Mouse (Mus musculus): Measurements from ENCODE around the gene Ephb4.

The Ephb4 gene

GRCm38 (mm10) chr5:137349384-137350204, at the start of gene Ephb4:
Ephb4 (plus strand) TSS chr5:137350109.
- peak; percentile 99 for DNase-seq

GRCm38 (mm10) chr5:137301253-137301652, 48.7 kb upstream of the Ephb4 start:
- peak; percentile 37 to 72 for DNase-seq

- no peak for DNase-seq
Measured at GRCm38 (mm10) chr5:137303609-137304008, 46.3 kb upstream of the Ephb4 start.

- DNase-seq = no peak
Measured at GRCm38 (mm10) chr5:137304165-137304564, 45.7 kb upstream of the Ephb4 start.

GRCm38 (mm10) chr5:137304816-137305215, 45.1 kb upstream of the Ephb4 start:
- DNase-seq = no peak

GRCm38 (mm10) chr5:137305822-137306221, 44.1 kb upstream of the Ephb4 start:
- no peak for DNase-seq

- no peak for DNase-seq
Measured at GRCm38 (mm10) chr5:137306439-137307005, 43.4 kb upstream of the Ephb4 start.

GRCm38 (mm10) chr5:137307071-137307912, 42.6 kb upstream of the Ephb4 start, which contains the start of gene Srrt:
Srrt (minus strand) TSS chr5:137307674.
- DNase-seq = peak; percentile 93 to 96

- no peak for DNase-seq
Measured at GRCm38 (mm10) chr5:137308356-137308755, 41.6 kb upstream of the Ephb4 start.

- DNase-seq = no peak
Measured at GRCm38 (mm10) chr5:137313466-137314192, 36.3 kb upstream of the Ephb4 start.

- peak; percentile 89 to 94 for DNase-seq
Measured at GRCm38 (mm10) chr5:137314193-137315083, 35.5 kb upstream of the Ephb4 start, which contains the start of gene Trip6. Trip6 (minus strand) TSS chr5:137314404.

- peak; percentile 49 to 63 for DNase-seq
Measured at GRCm38 (mm10) chr5:137315084-137315903, 34.6 kb upstream of the Ephb4 start.

- DNase-seq = no peak
Measured at GRCm38 (mm10) chr5:137317361-137317760, 32.5 kb upstream of the Ephb4 start.

GRCm38 (mm10) chr5:137318570-137318969, 31.3 kb upstream of the Ephb4 start:
- DNase-seq = peak; percentile 64 to 65

GRCm38 (mm10) chr5:137320996-137321395, 28.9 kb upstream of the Ephb4 start:
- no peak for DNase-seq

GRCm38 (mm10) chr5:137330910-137331309, 19.0 kb upstream of the Ephb4 start:
- peak in 1 of 2 experiments; percentile 22 for DNase-seq

- DNase-seq = no peak
Measured at GRCm38 (mm10) chr5:137332857-137333511, 16.9 kb upstream of the Ephb4 start.

GRCm38 (mm10) chr5:137333512-137334174, 16.3 kb upstream of the Ephb4 start, which contains the start of gene Slc12a9:
Slc12a9 (minus strand) TSS chr5:137333597.
- peak; percentile 97 to 99 for DNase-seq

- DNase-seq = peak in 1 of 2 experiments; percentile 31
Measured at GRCm38 (mm10) chr5:137334317-137334716, 15.6 kb upstream of the Ephb4 start.
